Mouse (Mus musculus): ENCODE data around the gene Plxdc1. TPM values are rescaled to one million over a fixed set of nuclear protein-coding genes. Genes with fewer than 3 reads are reported as not detected.
A peak's percentile ranks its signal among the peaks of the same experiment; 100 is the strongest.

The Plxdc1 gene
- polyA plus RNA-seq, 1 experiment from 2014 or later = 0.70 TPM

DNA sequence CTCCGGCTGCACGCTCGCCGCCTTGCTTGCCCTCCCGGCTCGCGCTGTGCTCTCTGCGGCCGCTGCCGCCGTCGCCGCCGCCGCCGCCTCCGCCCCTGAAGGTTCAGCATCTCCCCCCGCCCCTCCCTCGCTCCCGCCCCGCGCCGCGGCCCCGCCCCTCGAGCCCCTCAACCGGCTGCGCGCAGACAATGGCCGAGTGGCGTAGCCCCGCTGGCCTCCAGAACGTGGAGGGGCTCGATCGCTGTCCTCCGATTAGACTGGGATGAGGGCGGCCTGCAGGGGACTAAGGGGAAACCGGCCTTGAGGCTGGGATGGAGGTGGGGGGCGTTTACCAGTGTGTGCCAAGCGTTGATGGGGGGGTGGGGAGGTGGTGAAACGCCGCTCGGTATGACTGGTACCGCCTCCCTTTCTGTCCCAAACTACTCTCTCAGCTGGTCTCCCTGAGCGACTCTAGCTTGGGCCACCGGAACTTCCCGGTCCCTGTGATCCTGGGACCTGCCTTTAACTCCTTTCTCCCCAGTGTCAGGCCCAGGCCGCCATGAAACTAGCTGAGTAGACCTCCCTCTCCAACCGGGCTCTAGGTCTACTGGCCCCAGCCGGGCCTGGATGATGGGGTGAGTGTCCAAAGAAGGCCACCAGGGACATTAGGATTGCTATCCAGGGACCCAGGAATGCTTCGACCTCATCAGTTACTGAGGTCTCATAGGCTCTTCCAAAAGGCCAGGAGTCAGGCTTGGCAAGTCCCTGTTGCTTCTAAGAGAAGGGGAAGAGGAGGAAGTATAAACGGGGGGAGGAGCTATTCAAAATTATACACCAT lies 36.5 kb upstream of the Plxdc1 start, which contains the start of gene Cacnb1:
Gene Cacnb1 (minus strand): TSS at position 480 of the 817 bp plus-strand sequence.
- Histone ChIP-seq H3K9ac (peak within 1 kb of the TSS; percentile 86), H3K4me3 (peak within 1 kb of the TSS; percentile 76), H3K27ac (peak within 1 kb of the TSS; percentile 84), H3K4me2 (replicated peaks) (peak within 1 kb of the TSS; percentile 85), H3K4me1 (peaks cover 51% of the 10 kb centered on the region), H3K27me3 (no peaks in the 10 kb centered on the region), H3K9me3 (no peaks in the 10 kb centered on the region), H3K36me3 (peaks cover 7% of the 10 kb centered on the region)
- 2% methylated on average over 48 of the region's 52 CpGs for WGBS
- ATAC-seq (ENCODE audit: insufficient number of reproducible peaks, insufficient read depth, low FRiP score, low TSS enrichment) = 0 out of 2 replicates have a peak, but pooled peaks have one; percentile 25

DNA sequence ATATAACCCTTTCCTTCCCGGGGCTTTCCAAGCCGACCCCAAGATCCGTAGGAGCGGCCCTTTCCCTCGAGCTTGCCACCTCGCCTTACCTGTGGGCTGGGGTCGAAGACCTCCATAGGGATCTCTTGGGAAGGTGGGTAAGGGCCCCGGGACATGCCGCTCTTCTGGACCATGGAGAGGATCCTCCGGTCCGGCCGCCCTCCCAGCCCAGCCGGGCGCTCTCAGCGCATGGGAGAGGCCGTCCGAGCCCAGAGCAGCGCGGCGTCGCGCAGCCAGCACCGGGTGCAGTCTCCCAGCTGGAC lies 36.0 kb upstream of the Plxdc1 start:
- Histone ChIP-seq H3K4me3 (peak overlapping the region; percentile 76), H3K27me3 (no peaks in the 10 kb centered on the region), H3K4me1 (peaks cover 48% of the 10 kb centered on the region), H3K9ac (peak overlapping the region; percentile 86), H3K9me3 (no peaks in the 10 kb centered on the region), H3K4me2 (replicated peaks) (peak overlapping the region; percentile 85), H3K27ac (peak overlapping the region; percentile 84), H3K36me3 (peaks cover 12% of the 10 kb centered on the region)
- peak; percentile 7; the same call in 1 of the 2 replicates for ATAC-seq (ENCODE audit: insufficient number of reproducible peaks, insufficient read depth, low FRiP score, low TSS enrichment)
- 0% methylated on average over 23 of the region's 23 CpGs for WGBS

DNA sequence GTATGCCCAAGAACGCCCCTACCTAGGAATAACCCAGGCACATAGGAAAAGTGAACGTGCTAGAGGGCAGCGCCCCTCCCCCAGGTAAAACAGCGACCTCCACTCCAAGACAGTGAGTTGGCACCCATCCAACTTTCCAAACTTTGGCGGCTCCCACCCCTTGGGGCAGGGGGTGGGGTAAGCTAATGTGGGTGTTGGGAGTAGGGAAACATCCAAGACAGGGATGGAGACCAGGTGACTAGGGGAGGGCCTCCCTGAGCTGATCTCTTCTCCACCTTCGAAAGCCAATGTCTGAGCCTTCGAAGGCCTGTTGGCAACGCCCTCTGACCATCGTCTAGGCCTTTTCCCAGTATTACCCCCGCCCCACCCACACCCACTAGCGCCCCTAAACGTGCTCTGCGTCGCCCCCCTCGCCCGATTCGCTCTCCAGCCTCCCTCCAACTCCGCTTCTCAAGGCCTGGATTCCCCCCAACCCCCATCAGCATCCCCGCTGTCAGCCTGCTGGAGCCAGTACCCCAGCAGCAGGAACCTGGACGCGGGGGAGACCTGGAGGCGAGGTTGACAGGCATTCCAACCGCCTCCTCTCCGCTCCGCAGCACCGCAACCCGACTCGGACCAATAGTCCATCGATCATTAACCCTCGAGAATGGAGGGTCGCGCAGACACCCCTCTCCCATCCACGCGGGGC lies 35.5 kb upstream of the Plxdc1 start:
- WGBS = 4% methylated on average over 34 of the region's 34 CpGs
- H3K4me2 ChIP-seq (replicated peaks) = peak overlapping the region; percentile 85
- H3K27me3 ChIP-seq = no peaks in the 10 kb centered on the region
- H3K27ac ChIP-seq = peak overlapping the region; percentile 84
- H3K4me1 ChIP-seq = peaks cover 48% of the 10 kb centered on the region
- peaks cover 13% of the 10 kb centered on the region for H3K36me3 ChIP-seq
- peak overlapping the region; percentile 86 for H3K9ac ChIP-seq
- no peaks in the 10 kb centered on the region for H3K9me3 ChIP-seq
- peak overlapping the region; percentile 76 for H3K4me3 ChIP-seq
- peak; percentile 22; the same call in 1 of the 2 replicates for ATAC-seq (ENCODE audit: insufficient number of reproducible peaks, insufficient read depth, low FRiP score, low TSS enrichment)

DNA sequence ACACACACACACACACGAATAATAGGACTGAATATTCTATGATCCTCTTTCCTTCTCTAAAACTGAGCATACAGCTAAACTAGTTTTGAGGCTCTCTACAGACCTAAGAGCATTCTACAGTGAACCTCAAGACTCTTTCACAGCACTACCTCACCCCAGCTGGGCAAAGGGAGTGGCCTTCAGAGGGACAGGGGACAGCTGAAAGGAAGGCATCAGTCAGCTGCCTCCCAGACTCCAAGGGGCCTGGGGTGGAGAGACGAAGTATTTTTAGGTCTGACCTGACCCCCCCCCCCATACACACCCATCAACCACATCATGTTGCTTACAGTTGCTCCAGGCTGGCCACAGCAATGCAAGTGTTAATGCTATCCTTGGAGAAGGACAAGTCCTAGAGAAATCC lies 34.9 kb upstream of the Plxdc1 start:
- H3K27ac ChIP-seq = no peak overlapping the region

DNA sequence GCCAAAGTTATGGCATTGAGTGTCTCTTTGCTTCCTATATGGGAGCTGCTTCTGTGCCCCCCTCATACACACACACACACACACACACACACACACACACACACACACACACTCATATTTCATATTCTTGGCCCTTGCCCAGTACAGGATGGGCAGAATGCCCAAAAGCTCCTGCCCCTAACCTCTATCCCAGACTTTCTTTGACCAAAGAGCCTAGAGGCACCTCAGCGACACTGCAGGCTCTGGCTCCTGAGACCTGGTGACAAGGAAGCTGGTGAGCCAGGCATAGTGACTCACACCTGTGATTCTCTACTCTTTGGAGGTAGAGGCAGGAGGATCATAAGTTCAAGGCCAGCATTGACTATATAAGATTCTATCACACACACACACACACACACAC lies 34.5 kb upstream of the Plxdc1 start:
- peak overlapping the region; percentile 15; the same call in 1 of the 2 replicates for H3K9ac ChIP-seq
- H3K4me2 ChIP-seq (replicated peaks) = peak overlapping the region; percentile 85
- peaks cover 43% of the 10 kb centered on the region for H3K4me1 ChIP-seq
- no peaks in the 10 kb centered on the region for H3K27me3 ChIP-seq
- no peak for ATAC-seq (ENCODE audit: insufficient number of reproducible peaks, insufficient read depth, low FRiP score, low TSS enrichment)
- H3K27ac ChIP-seq = no peak overlapping the region
- H3K4me3 ChIP-seq = peak overlapping the region; percentile 76; the same call in 1 of the 2 replicates
- peaks cover 23% of the 10 kb centered on the region for H3K36me3 ChIP-seq
- no peaks in the 10 kb centered on the region for H3K9me3 ChIP-seq
- 52% methylated on average over 1 of the region's 1 CpGs for WGBS

More for the DNA sequence above, 34.9 kb upstream of the Plxdc1 start:
- Histone ChIP-seq H3K9me3 (no peaks in the 10 kb centered on the region), H3K36me3 (peaks cover 19% of the 10 kb centered on the region), H3K4me3 (peak overlapping the region; percentile 76), H3K4me2 (replicated peaks) (peak overlapping the region; percentile 85), H3K4me1 (peaks cover 47% of the 10 kb centered on the region), H3K27me3 (no peaks in the 10 kb centered on the region), H3K9ac (peak overlapping the region; percentile 86)
- 44% methylated on average over 2 of the region's 2 CpGs for whole genome bisulfite sequencing
- ATAC-seq (ENCODE audit: insufficient number of reproducible peaks, insufficient read depth, low FRiP score, low TSS enrichment) = no peak

DNA sequence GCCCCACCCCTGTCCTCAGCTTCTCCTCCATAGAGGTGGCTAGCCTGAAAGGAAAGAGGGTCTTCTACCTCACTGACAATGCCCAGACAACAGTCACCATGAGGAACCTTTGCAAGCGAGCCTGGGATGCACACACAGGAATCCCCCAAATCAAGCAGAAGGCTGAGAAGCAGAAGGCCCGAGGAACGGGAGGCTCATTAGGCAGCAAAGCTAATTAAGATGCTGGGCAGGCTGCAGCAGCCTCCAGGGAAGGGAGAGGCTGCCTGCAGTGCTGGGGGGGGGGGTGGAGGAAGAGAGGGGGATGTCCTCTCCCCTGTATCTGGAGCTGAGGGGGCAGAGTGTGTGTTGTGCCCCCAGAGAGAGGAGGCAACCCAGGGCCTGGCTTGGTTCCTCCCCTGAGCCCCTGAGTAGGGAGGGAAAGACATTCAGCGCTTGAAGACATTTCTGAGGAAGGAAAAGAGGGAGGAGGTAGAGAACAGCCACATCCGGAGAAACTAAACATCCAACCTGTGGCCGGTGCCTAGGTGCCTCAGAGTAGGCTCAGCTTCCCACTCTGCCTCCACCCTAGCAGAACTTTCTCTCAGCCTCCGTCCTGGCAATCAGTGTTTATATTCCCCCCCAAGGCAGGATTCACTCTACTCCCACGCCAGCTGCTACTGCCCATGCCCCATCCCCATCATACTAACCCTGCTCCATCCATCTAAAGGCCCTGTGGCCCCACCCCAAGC lies 33.8 kb upstream of the Plxdc1 start:
- ATAC-seq (ENCODE audit: insufficient number of reproducible peaks, insufficient read depth, low FRiP score, low TSS enrichment) = no peak
- Histone ChIP-seq H3K36me3 (peaks cover 30% of the 10 kb centered on the region), H3K9me3 (no peaks in the 10 kb centered on the region), H3K27ac (0 out of 2 replicates have a peak overlapping the region, but pooled peaks have one; percentile 30), H3K27me3 (no peaks in the 10 kb centered on the region), H3K9ac (peak overlapping the region; percentile 39), H3K4me1 (peaks cover 43% of the 10 kb centered on the region), H3K4me3 (0 out of 2 replicates have a peak overlapping the region, but pooled peaks have one; percentile 12), H3K4me2 (replicated peaks) (peak overlapping the region; percentile 85)
- 33% methylated on average over 8 of the region's 8 CpGs for WGBS

DNA sequence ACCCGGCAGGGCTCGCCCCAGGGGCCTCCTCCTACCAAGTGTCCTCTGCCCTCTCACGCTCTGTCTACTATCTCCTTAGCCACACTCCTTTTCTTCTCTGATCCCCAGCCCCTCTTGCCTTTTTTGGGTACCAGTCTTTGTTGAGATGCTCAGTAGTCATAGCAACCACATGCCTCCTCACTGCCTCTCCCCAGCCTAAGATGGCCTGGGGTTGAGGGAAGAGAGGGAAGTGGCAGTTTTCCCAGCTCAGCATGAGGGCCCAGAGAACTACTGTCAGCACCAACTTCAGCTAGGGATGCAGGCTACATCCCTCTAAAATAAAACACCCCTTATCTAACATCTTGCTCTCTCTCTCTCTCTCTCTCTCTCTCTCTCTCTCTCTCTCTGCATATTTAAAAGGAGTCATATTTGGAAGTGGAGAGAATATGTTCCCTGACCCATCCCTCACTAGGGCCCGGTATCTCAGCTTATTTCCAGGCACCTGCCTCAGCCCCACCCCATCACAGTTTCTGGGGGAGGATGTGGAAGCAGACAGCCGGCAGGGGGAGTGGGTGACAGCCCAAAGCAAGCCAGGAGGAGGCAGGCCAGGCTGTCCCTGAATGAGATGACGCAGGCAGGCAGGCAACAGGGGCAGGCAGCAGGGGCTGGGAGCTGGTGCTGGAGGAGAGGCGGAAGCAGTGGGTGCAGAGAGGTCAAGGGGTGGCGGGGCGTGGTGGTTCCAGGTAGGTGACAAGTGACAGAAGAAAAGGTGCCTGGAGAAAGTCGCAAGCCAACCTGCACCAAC lies 32.8 kb upstream of the Plxdc1 start:
- Histone ChIP-seq H3K9me3 (no peaks in the 10 kb centered on the region), H3K4me3 (0 out of 2 replicates have a peak overlapping the region, but pooled peaks have one; percentile 7), H3K4me1 (peaks cover 43% of the 10 kb centered on the region), H3K36me3 (peaks cover 37% of the 10 kb centered on the region), H3K27me3 (no peaks in the 10 kb centered on the region), H3K27ac (peak overlapping the region; percentile 24; the same call in 1 of the 2 replicates), H3K4me2 (replicated peaks) (peak overlapping the region; percentile 85; the same call in 1 of the 2 replicates), H3K9ac (peak overlapping the region; percentile 39; the same call in 1 of the 2 replicates)
- 32% methylated on average over 10 of the region's 10 CpGs for WGBS
- no peak for ATAC-seq (ENCODE audit: insufficient number of reproducible peaks, insufficient read depth, low FRiP score, low TSS enrichment)

DNA sequence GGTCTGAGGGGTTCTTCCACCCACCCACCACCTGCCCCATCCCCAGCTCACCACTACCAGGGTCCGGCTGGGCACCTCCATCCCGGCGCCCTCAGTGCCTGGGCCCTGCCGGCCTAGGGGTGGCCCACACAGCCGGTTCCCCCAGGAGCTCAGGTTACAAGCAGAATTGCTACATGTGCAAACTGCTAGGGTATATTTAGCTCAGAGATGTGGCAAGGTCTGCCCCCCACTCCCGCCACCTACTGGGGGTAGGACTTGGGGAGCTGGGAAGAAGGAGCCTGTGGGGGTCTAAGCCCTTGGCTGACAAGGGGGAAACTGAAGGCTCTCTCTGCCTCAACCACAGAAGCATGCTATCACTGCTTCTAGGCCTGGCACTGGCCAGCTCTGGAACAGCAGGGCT lies 32.0 kb upstream of the Plxdc1 start:
- Histone ChIP-seq H3K4me1 (peaks cover 41% of the 10 kb centered on the region), H3K36me3 (peaks cover 41% of the 10 kb centered on the region)
- 50% methylated on average over 6 of the region's 6 CpGs for WGBS

DNA sequence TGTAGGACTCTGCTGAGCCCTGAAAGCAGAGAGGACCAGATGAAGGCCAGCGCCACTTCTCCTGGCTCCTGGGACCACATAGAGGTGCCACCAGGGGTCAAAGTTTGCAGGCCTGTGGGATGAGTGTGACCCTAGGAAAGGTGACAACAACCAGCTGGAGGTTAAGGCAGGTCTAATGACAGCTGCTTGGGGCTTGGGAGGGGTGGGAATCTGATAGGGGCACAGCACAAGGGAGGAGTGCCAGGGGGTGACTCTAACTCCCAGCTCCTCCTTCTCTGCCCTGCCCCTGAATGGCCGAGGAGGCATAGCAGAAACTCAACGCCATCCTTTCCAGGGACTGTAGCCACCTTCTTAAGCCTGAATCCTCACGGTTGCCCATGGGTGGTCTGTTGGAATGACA lies 30.6 kb upstream of the Plxdc1 start:
- no peaks in the 10 kb centered on the region for H3K27me3 ChIP-seq
- no peaks in the 10 kb centered on the region for H3K9me3 ChIP-seq
- peak overlapping the region; percentile 15; the same call in 1 of the 2 replicates for H3K9ac ChIP-seq
- peaks cover 37% of the 10 kb centered on the region for H3K4me1 ChIP-seq
- no peak overlapping the region for H3K4me3 ChIP-seq
- WGBS = 61% methylated on average over 4 of the region's 4 CpGs
- peaks cover 47% of the 10 kb centered on the region for H3K36me3 ChIP-seq
- ATAC-seq (ENCODE audit: insufficient number of reproducible peaks, insufficient read depth, low FRiP score, low TSS enrichment) = no peak
- no peak overlapping the region for H3K27ac ChIP-seq
- H3K4me2 ChIP-seq (replicated peaks) = no peak overlapping the region

More for the DNA sequence above, 32.0 kb upstream of the Plxdc1 start:
- no peaks in the 10 kb centered on the region for H3K27me3 ChIP-seq
- H3K27ac ChIP-seq = no peak overlapping the region
- no peak overlapping the region for H3K4me3 ChIP-seq
- H3K4me2 ChIP-seq (replicated peaks) = no peak overlapping the region
- no peaks in the 10 kb centered on the region for H3K9me3 ChIP-seq
- no peak for ATAC-seq (ENCODE audit: insufficient number of reproducible peaks, insufficient read depth, low FRiP score, low TSS enrichment)
- H3K9ac ChIP-seq = no peak overlapping the region

DNA sequence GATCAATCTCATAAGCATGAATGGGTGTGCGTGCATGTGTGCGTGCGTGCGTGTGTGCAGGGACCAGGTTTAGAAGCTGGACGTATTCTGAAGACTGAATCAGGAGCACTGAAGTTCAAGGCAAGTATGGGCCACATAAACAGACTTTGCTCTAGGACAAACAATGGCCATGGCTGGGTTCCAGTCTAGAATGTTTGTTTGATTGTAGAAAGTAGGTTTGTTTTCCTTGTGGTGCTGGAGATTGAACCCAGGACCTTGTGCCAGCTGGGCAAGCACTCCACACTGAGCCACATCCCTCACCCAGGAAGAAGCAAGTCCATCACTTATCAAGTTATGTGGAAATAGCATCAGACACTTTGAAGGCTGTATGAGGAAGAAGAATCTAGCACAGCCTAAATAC lies 29.9 kb upstream of the Plxdc1 start:
- 92% methylated on average over 5 of the region's 5 CpGs for WGBS
- no peaks in the 10 kb centered on the region for H3K9me3 ChIP-seq
- no peak for ATAC-seq (ENCODE audit: insufficient number of reproducible peaks, insufficient read depth, low FRiP score, low TSS enrichment)
- H3K4me2 ChIP-seq (replicated peaks) = no peak overlapping the region
- no peak overlapping the region for H3K4me3 ChIP-seq
- H3K4me1 ChIP-seq = peaks cover 31% of the 10 kb centered on the region
- H3K27me3 ChIP-seq = no peaks in the 10 kb centered on the region
- no peak overlapping the region for H3K9ac ChIP-seq
- H3K27ac ChIP-seq = no peak overlapping the region
- H3K36me3 ChIP-seq = peaks cover 52% of the 10 kb centered on the region

DNA sequence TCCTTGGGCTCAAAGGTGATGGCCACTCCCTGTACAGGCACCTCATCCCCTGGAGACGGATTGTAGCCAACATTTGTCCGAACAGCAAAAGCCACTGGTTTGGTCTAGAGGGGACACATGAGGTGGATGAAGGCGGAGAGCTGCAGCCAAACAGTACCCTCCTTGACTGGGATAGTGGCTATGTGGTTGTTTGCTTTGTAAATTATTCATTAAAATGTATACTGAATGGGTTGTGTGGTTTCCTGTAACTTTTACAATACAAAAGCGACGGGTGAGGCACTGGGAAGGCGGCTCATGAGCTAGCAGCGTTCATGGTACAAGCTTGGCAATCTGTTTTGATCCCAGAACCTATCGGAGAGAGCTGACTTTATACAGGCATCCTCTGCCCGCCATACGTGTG lies 26.6 kb upstream of the Plxdc1 start:
- no peak overlapping the region for H3K4me3 ChIP-seq
- peaks cover 76% of the 10 kb centered on the region for H3K36me3 ChIP-seq
- no peaks in the 10 kb centered on the region for H3K4me1 ChIP-seq
- ATAC-seq (ENCODE audit: insufficient number of reproducible peaks, insufficient read depth, low FRiP score, low TSS enrichment) = no peak
- no peaks in the 10 kb centered on the region for H3K9me3 ChIP-seq
- H3K27ac ChIP-seq = no peak overlapping the region
- H3K9ac ChIP-seq = no peak overlapping the region
- 85% methylated on average over 10 of the region's 10 CpGs for WGBS
- no peaks in the 10 kb centered on the region for H3K27me3 ChIP-seq
- H3K4me2 ChIP-seq (replicated peaks) = no peak overlapping the region

Measured in embryonic facial prominence, embryonic 12.5 days (tissue).